Mouse (Mus musculus): ENCODE results near the gene Pdlim4. TPM values are rescaled to one million over a fixed set of nuclear protein-coding genes. Genes with fewer than 3 reads are reported as not detected.
"Not testable (repeated sequence)": the region's sequence is repeated elsewhere in the genome, so short reads cannot be mapped to it uniquely, and the experiment has no call there.

Pdlim4 gene
- polyA plus RNA-seq, 1 experiment: 53.3 TPM

DNA sequence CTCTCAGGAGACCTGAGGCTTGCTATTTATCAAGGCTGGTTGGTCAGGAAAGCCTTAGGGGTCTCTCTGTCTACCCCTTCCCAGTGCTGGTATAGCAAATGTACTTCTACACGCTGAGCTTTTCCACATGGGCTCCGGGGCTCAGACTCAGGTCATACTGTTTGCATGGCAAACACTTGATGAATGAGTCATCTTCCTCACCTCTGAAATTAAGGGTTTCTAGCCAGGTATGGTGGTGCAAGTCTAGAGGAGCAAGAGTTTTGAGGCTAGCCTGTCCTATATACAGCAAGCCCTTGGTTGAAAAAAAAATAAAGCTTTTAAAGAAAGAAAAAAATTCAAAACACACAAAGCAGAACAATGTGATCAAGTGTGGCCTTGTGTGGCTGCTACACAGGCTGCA lies 57.6 kb downstream of the Pdlim4 start:
- H3K36me3 ChIP-seq (ENCODE audit: control insufficient read depth, insufficient read depth, low read length): no peaks in the 10 kb centered on the region
- H3K4me3 ChIP-seq (ENCODE audit: extremely low read depth, insufficient read depth, insufficient read length): no peak overlapping the region
- H3K27me3 ChIP-seq (ENCODE audit: control insufficient read depth, insufficient read depth, low read length): no peaks in the 10 kb centered on the region
- WGBS: 95% methylated on average over 2 of the region's 2 CpGs
- no peak for TF ChIP-seq POLR2A (IDR thresholded peaks at IDR 0.05; ENCODE audit: low read depth, low read length)
- TF ChIP-seq CTCF (IDR thresholded peaks at IDR 0.05; ENCODE audit: extremely low read depth, insufficient read depth, insufficient read length, insufficient replicate concordance): no peak
- H3K27ac ChIP-seq (ENCODE audit: insufficient read depth, low read length): no peak overlapping the region
- no peaks in the 10 kb centered on the region for H3K4me1 ChIP-seq (ENCODE audit: control insufficient read depth, insufficient read depth, insufficient read length)
- no peak for DNase-seq (ENCODE audit: low read depth in 1 of 2, low spot score in 2 of 2)

DNA sequence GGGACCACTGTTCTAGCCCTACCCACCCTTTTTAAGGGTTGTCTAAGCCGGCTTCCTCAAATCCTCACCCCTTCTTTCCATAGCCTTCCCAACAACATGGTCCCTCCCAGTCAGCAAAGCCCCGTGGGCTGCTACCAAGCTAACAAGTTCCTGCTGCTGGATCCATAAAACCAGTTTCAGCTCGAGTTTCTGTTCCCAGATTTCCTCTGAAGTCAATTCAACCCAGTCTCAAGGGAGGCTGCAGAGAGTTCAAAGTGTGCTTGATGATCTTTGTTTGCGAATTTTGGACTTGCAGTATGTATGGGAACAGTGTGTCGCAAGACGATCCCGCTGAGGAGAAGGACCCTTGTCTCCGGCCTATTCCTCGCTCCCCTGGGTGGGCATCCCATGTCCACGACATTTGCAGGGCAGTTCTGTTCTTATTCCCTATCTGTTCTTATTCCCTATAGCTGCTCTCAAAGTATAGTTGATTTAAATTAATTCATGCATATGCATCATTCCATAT lies 60.3 kb downstream of the Pdlim4 start:
- 91% methylated on average over 10 of the region's 10 CpGs for WGBS
- H3K4me1 ChIP-seq (ENCODE audit: control insufficient read depth, insufficient read depth, insufficient read length): no peaks in the 10 kb centered on the region
- H3K27ac ChIP-seq (ENCODE audit: insufficient read depth, low read length): no peak overlapping the region
- H3K36me3 ChIP-seq (ENCODE audit: control insufficient read depth, insufficient read depth, low read length): no peaks in the 10 kb centered on the region
- H3K27me3 ChIP-seq (ENCODE audit: control insufficient read depth, insufficient read depth, low read length): no peaks in the 10 kb centered on the region
- TF ChIP-seq POLR2A (IDR thresholded peaks at IDR 0.05; ENCODE audit: low read depth, low read length) (no peak), CTCF (IDR thresholded peaks at IDR 0.05; ENCODE audit: extremely low read depth, insufficient read depth, insufficient read length, insufficient replicate concordance) (no peak)
- no peak for DNase-seq (ENCODE audit: low read depth in 1 of 2, low spot score in 2 of 2)
- H3K4me3 ChIP-seq (ENCODE audit: extremely low read depth, insufficient read depth, insufficient read length): no peak overlapping the region

DNA sequence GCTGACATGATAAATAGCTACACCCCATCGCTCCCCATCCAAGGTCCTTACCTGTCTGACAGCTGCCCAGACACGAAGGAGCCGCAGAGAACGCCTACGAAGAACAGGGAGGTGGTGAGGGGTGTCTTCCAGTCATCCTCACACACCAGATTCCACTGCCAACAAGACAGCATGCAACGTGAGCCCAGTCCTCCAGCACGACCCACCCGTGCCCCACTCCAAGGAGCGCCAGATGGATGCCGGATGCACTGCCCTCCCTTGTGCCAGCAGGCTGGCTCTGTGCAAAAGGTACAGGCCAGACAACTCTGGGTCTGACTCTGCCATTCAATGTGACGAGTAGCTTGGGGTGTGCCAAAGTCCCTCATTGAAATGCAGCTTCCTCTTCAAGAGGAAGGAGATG lies 61.1 kb downstream of the Pdlim4 start:
- WGBS: 95% methylated on average over 11 of the region's 11 CpGs
- no peaks in the 10 kb centered on the region for H3K36me3 ChIP-seq (ENCODE audit: control insufficient read depth, insufficient read depth, low read length)
- DNase-seq (ENCODE audit: low read depth in 1 of 2, low spot score in 2 of 2): no peak
- H3K4me1 ChIP-seq (ENCODE audit: control insufficient read depth, insufficient read depth, insufficient read length): no peaks in the 10 kb centered on the region
- no peaks in the 10 kb centered on the region for H3K27me3 ChIP-seq (ENCODE audit: control insufficient read depth, insufficient read depth, low read length)
- TF ChIP-seq POLR2A (IDR thresholded peaks at IDR 0.05; ENCODE audit: low read depth, low read length) (no peak), CTCF (IDR thresholded peaks at IDR 0.05; ENCODE audit: extremely low read depth, insufficient read depth, insufficient read length, insufficient replicate concordance) (no peak)
- no peak overlapping the region for H3K27ac ChIP-seq (ENCODE audit: insufficient read depth, low read length)
- H3K4me3 ChIP-seq (ENCODE audit: extremely low read depth, insufficient read depth, insufficient read length): no peak overlapping the region

GRCm38 (mm10) chr11:54006901-54007300 lies 61.9 kb downstream of the Pdlim4 start:
- H3K36me3 ChIP-seq (ENCODE audit: control insufficient read depth, insufficient read depth, low read length): no peaks in the 10 kb centered on the region
- no peak overlapping the region for H3K27ac ChIP-seq (ENCODE audit: insufficient read depth, low read length)
- 91% methylated on average over 4 of the region's 4 CpGs for WGBS
- no peak for DNase-seq (ENCODE audit: low read depth in 1 of 2, low spot score in 2 of 2)
- H3K4me3 ChIP-seq (ENCODE audit: extremely low read depth, insufficient read depth, insufficient read length): no peak overlapping the region
- no peaks in the 10 kb centered on the region for H3K4me1 ChIP-seq (ENCODE audit: control insufficient read depth, insufficient read depth, insufficient read length)
- no peaks in the 10 kb centered on the region for H3K27me3 ChIP-seq (ENCODE audit: control insufficient read depth, insufficient read depth, low read length)
- no peak for TF ChIP-seq POLR2A (IDR thresholded peaks at IDR 0.05; ENCODE audit: low read depth, low read length)

- 88% methylated on average over 5 of the region's 5 CpGs for WGBS
- H3K36me3 ChIP-seq (ENCODE audit: control insufficient read depth, insufficient read depth, low read length); DNase-seq (ENCODE audit: low read depth in 1 of 2, low spot score in 2 of 2); H3K27ac ChIP-seq (ENCODE audit: insufficient read depth, low read length); H3K4me3 ChIP-seq (ENCODE audit: extremely low read depth, insufficient read depth, insufficient read length); H3K27me3 ChIP-seq (ENCODE audit: control insufficient read depth, insufficient read depth, low read length); H3K4me1 ChIP-seq (ENCODE audit: control insufficient read depth, insufficient read depth, insufficient read length): not testable (repeated sequence)
Measured at GRCm38 (mm10) chr11:54006362-54006761, 62.5 kb downstream of the Pdlim4 start.

Other genes starting within 250 kb of the Pdlim4 start
- 6.9 and 8.1 TPM in 2 replicates for gene Gm12216, start 209.8 kb downstream of the Pdlim4 start, polyA plus RNA-seq (2012; rRNA removed)
- 8.9 and 10.3 TPM in 2 replicates for gene Slc22a5, start 177.4 kb downstream of the Pdlim4 start, polyA plus RNA-seq (2012; rRNA removed)
- gene Slc22a21, start 88.7 kb downstream of the Pdlim4 start, polyA plus RNA-seq (2012; rRNA removed): 1.6 and 1.8 TPM in 2 replicates
- 4.6 and 5.4 TPM in 2 replicates for gene Slc22a4, start 40.9 kb downstream of the Pdlim4 start, polyA plus RNA-seq (2012; rRNA removed)
- gene P4ha2, start 31.1 kb upstream of the Pdlim4 start, polyA plus RNA-seq (2012; rRNA removed): 2.6 and 2.8 TPM in 2 replicates
- 0.15 TPM in 1 of 2 replicates, not detected in the other for gene Csf2, start 180.7 kb upstream of the Pdlim4 start, polyA plus RNA-seq (2012; rRNA removed)
- gene Il3, start 198.3 kb upstream of the Pdlim4 start, polyA plus RNA-seq (2012; rRNA removed): not detected in 2 replicates
- gene Acsl6, start 234.8 kb upstream of the Pdlim4 start, polyA plus RNA-seq (2012; rRNA removed): 1.1 and 1.3 TPM in 2 replicates

All from spleen, adult 2 months (tissue).